Mouse (Mus musculus) liver, adult 2 months (tissue): ENCODE measurements around the gene Alpk1. TPM values are rescaled to one million over a fixed set of nuclear protein-coding genes. Genes with fewer than 3 reads are reported as not detected.

ENCODE experiments used
- DNase-seq: peaks from one replicate; pipeline ENCODE4 v3.0.0-alpha.2; 2011; ENCODE audit warnings: low read depth, low spot score; ENCODE audit errors: extremely low read depth
- H3K27ac ChIP-seq: fragments of 200-500 bp; replicated peaks from 2 replicates; pipeline ENCODE4 v1.5.1; 2012; ENCODE audit warnings: low read depth, mild to moderate bottlenecking, control low read depth, inconsistent platforms, low read length; ENCODE audit not compliant: insufficient read depth
- H3K27me3 ChIP-seq: fragments of 200-500 bp; 2 replicates; pipeline ENCODE4 v1.6.1; 2012; ENCODE audit warnings: mild to moderate bottlenecking, moderate library complexity, low read length, inconsistent platforms; ENCODE audit not compliant: control insufficient read depth, insufficient read depth
- H3K36me3 ChIP-seq: fragments of 200-500 bp; 2 replicates; pipeline ENCODE4 v1.6.1; 2012; ENCODE audit warnings: low read length, inconsistent platforms; ENCODE audit not compliant: control insufficient read depth, insufficient read depth
- H3K4me1 ChIP-seq: fragments of 200-500 bp; 2 replicates; pipeline ENCODE4 v1.6.1; 2011; ENCODE audit warnings: low read length; ENCODE audit not compliant: control insufficient read depth, insufficient read depth
- H3K4me3 ChIP-seq: fragments of 200-500 bp; 2 replicates; pipeline ENCODE4 v1.5.1; 2011; ENCODE audit warnings: low read depth, mild to moderate bottlenecking, control low read depth, low read length, moderate library complexity; ENCODE audit not compliant: insufficient read depth
- H3K79me2 ChIP-seq: fragments of 200-500 bp; 2 replicates; pipeline ENCODE4 v1.6.1; 2012; ENCODE audit warnings: inconsistent platforms, mild to moderate bottlenecking, low read length, moderate library complexity; ENCODE audit not compliant: control insufficient read depth, insufficient read depth
- H3K9ac ChIP-seq: fragments of 200-500 bp; 2 replicates; pipeline ENCODE4 v1.6.1; 2012; ENCODE audit warnings: low read depth, mild to moderate bottlenecking, control low read depth, inconsistent platforms, low read length
- CTCF ChIP-seq: fragments of 200-500 bp; IDR thresholded peaks from 2 replicates; pipeline ENCODE4 v1.5.1; 2011; ENCODE audit warnings: low read depth, low read length, control low read depth
- POLR2A ChIP-seq: fragments of 200-500 bp; IDR thresholded peaks from 2 replicates; pipeline ENCODE4 v1.6.1; 2011; ENCODE audit warnings: low read length, control low read depth; ENCODE audit not compliant: insufficient read depth; ENCODE audit errors: extremely low read depth
- WGBS: fragments of 180-500 bp; shearing (Covaris S2); methylation state at CpG from one replicate; pipeline ENCODE4 v1.1.7; 2018; 5-methylcytosine and 5-hydroxymethylcytosine counted together
- polyA plus RNA-seq: library from polyadenylated mRNA; depleted of rRNA; stranded (reverse); fragments of >200 nt; gene quantifications from 2 replicates; pipeline ENCODE4 v1.2.3, GENCODE M21; 2012
- total RNA-seq: library from RNA; depleted of rRNA; stranded (reverse); fragments of >200 nt; gene quantifications from 2 replicates; pipeline ENCODE4 v1.2.3, GENCODE M21; 2014

Alpk1 gene
- total and polyA plus RNA-seq, 2 experiments = 0.39 to 1.9 TPM

DNA sequence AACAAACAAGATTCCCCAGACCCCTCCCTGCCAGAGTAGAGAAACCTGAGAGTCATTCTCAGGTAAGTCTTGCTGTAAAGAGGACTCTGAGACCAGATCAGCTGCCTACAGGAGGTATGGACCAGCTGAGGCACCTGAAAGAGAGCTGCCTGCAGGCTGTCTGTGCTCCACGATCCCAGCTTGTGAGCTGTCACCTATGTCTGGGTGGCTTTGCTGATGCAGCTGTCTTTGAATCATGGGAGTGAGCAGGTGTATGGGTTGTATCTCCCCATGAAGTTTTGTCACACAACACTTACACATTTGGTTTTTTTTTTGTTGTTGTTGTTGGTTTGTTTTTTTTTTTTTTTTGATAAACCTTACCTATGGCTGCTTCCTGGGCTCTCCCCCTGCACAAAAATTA lies 40.1 kb upstream of the Alpk1 start:
- WGBS = 100% methylated on average over 1 of the region's 1 CpGs
- H3K79me2 ChIP-seq = 0 out of 2 replicates have a peak, but pooled peaks cover 2% of the 10 kb centered on the region
- no peak for TF ChIP-seq POLR2A
- no peak for TF ChIP-seq CTCF
- H3K4me1 ChIP-seq = peaks cover 3% of the 10 kb centered on the region; the same call in 1 of the 2 replicates
- peaks cover 21% of the 10 kb centered on the region for H3K36me3 ChIP-seq
- H3K9ac ChIP-seq = no peak overlapping the region
- no peak overlapping the region for H3K4me3 ChIP-seq
- H3K27ac ChIP-seq = no peak overlapping the region
- no peaks in the 10 kb centered on the region for H3K27me3 ChIP-seq
- DNase-seq = no peak

DNA sequence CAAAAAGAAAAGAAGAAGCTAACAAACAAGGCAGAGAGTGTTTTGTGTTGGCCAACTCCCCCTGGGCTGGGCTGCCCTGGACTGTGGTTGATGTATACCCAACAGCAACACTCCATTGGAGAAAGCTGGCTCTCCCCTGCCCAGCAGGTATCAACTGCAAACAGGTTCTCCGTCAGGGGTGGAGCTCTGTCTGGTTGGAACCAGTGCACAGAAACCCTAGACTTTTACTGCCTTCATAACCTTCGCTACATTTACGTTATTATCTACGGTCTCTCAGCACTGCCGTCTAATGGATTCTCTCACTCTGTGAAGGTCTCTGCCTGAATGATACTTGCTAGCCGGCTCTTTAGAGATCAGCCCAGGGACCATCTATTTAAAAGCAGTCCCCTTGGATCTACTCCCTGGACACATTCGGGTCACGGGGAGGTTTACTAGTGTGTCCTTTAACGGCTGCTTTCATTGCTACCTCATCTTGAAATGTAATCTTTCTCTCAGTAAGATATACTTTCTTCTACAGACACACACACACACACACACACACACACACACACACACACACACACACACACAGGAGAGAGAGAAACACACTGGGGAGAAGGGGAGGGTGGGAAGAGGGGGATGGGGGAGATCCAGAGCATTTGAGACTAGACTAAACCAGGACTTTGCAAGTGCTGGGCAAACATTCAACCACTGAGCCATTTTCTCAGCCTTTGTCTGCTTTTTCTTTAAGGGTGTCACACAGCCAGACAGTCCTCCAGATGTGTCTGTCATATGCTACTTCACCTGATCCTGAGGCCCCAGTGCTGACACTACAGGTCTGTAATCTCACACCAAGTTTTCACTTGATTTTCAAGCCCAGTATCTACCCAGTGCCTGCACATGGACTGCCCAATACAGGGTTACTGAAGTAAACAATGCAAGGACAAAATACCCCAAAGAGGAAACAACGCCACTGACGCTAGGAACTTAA lies 38.7 kb upstream of the Alpk1 start:
- no peak overlapping the region for H3K9ac ChIP-seq
- DNase-seq = no peak
- WGBS = 89% methylated on average over 11 of the region's 11 CpGs
- no peak for TF ChIP-seq CTCF
- no peak for TF ChIP-seq POLR2A
- H3K36me3 ChIP-seq = peaks cover 24% of the 10 kb centered on the region
- H3K4me1 ChIP-seq = no peaks in the 10 kb centered on the region
- no peaks in the 10 kb centered on the region for H3K79me2 ChIP-seq
- no peaks in the 10 kb centered on the region for H3K27me3 ChIP-seq
- H3K27ac ChIP-seq = no peak overlapping the region
- H3K4me3 ChIP-seq = no peak overlapping the region

- Histone ChIP-seq H3K27me3 (no peaks in the 10 kb centered on the region), H3K4me3 (no peak overlapping the region), H3K27ac (no peak overlapping the region), H3K9ac (no peak overlapping the region), H3K36me3 (peaks cover 31% of the 10 kb centered on the region), H3K79me2 (no peaks in the 10 kb centered on the region), H3K4me1 (no peaks in the 10 kb centered on the region)
- 86% methylated on average over 7 of the region's 7 CpGs for WGBS
- DNase-seq = no peak
- TF ChIP-seq POLR2A (no peak), CTCF (no peak)
These were observed 36.9 kb upstream of the Alpk1 start for GRCm38 (mm10) chr3:127817120-127817683.

DNA sequence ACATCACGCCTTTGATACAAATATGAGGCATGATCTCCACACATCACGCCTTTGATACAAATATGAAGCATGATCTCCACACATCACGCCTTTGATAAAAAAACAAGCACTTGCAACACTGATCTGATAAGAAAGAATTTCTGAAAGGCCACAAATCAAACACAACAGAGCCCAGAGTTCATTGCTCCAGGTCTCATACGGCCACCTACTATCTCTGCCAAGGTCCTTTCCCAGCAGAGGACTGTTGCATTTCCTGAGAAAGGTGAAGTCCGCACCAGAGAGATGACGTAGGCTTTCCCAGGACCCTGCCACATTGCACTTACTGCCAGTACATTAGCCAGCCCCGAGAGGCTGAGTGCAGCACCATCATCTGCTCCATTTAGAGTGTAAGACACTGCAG lies 28.8 kb upstream of the Alpk1 start:
- Histone ChIP-seq H3K4me1 (peaks cover 4% of the 10 kb centered on the region), H3K4me3 (no peak overlapping the region), H3K36me3 (peaks cover 22% of the 10 kb centered on the region), H3K27me3 (no peaks in the 10 kb centered on the region), H3K27ac (0 out of 2 replicates have a peak overlapping the region, but pooled peaks have one; percentile 56), H3K9ac (no peak overlapping the region), H3K79me2 (no peaks in the 10 kb centered on the region)
- WGBS = 31% methylated on average over 7 of the region's 7 CpGs
- no peak for TF ChIP-seq POLR2A
- no peak for TF ChIP-seq CTCF
- peak; percentile 92 for DNase-seq

- WGBS = 92% methylated on average over 5 of the region's 5 CpGs
- Histone ChIP-seq H3K79me2 (no peaks in the 10 kb centered on the region), H3K27me3 (no peaks in the 10 kb centered on the region), H3K36me3 (peaks cover 18% of the 10 kb centered on the region), H3K4me1 (peaks cover 4% of the 10 kb centered on the region), H3K4me3 (no peak overlapping the region), H3K27ac (no peak overlapping the region), H3K9ac (no peak overlapping the region)
- no peak for DNase-seq
- TF ChIP-seq POLR2A (no peak), CTCF (no peak)
These were observed 27.5 kb upstream of the Alpk1 start for GRCm38 (mm10) chr3:127807846-127808245.
